Mouse (Mus musculus) limb, embryonic 12.5 days (tissue): ENCODE measurements at regions not wholly inside any gene's neighbourhood (a gene's known extent, or its start where the extent isn't known, plus 50 kb on each side); places are given as distances from the start of the nearest gene placed in this dataset.

Experiments used
- ATAC-seq: fragments of 200-750 bp; cut with Nextera tagmentation; 2 replicates; pipeline ENCODE4 v1.8.0; 2017; ENCODE audit warnings: low read depth, moderate TSS enrichment; ENCODE audit not compliant: insufficient number of reproducible peaks, insufficient read depth, low FRiP score, low TSS enrichment
- H3K27ac ChIP-seq: fragments of 300-500 bp; sonication (generic); 2 replicates; pipeline ENCODE4 v1.5.1; 2016; ENCODE audit warnings: mild to moderate bottlenecking, moderate library complexity
- H3K27me3 ChIP-seq: fragments of 300-500 bp; sonication (generic); 2 replicates; pipeline ENCODE4 v1.6.1; 2016; ENCODE audit warnings: mild to moderate bottlenecking, moderate library complexity
- H3K36me3 ChIP-seq: fragments of 300-500 bp; sonication (generic); 2 replicates; pipeline ENCODE4 v1.6.1; 2016; ENCODE audit warnings: mild to moderate bottlenecking, moderate library complexity
- H3K4me1 ChIP-seq: fragments of 300-500 bp; sonication (generic); replicated peaks from 2 replicates; pipeline ENCODE4 v1.6.1; 2016
- H3K4me2 ChIP-seq: fragments of 300-500 bp; sonication (generic); 2 replicates; pipeline ENCODE4 v1.6.1; 2016; ENCODE audit warnings: mild to moderate bottlenecking, moderate library complexity
- H3K4me3 ChIP-seq: fragments of 300-500 bp; sonication (generic); replicated peaks from 2 replicates; pipeline ENCODE4 v1.5.1; 2016; ENCODE audit warnings: mild to moderate bottlenecking
- H3K9ac ChIP-seq: fragments of 300-500 bp; sonication (generic); replicated peaks from 2 replicates; pipeline ENCODE4 v1.6.1; 2016; ENCODE audit warnings: mild to moderate bottlenecking, moderate library complexity
- H3K9me3 ChIP-seq: fragments of 300-500 bp; sonication (generic); 2 replicates; pipeline ENCODE4 v1.6.1; 2016; ENCODE audit warnings: mild to moderate bottlenecking, moderate library complexity
- WGBS: fragments of 180-500 bp; shearing (Covaris S2); methylation state at CpG from one replicate; pipeline ENCODE4 v1.1.7; 2016; 5-methylcytosine and 5-hydroxymethylcytosine counted together

- no peak overlapping the region for H3K9ac ChIP-seq
- 72% methylated on average over 3 of the region's 3 CpGs for WGBS
These were observed 91.4 kb downstream of the Rgs2 start for GRCm38 (mm10) chr1:143912586-143912985.

GRCm38 (mm10) chr1:143911230-143911629, 92.7 kb downstream of the Rgs2 start:
- Histone ChIP-seq H3K4me1 (no peaks in the 10 kb centered on the region), H3K27ac (no peak overlapping the region), H3K9me3 (no peaks in the 10 kb centered on the region), H3K4me3 (no peak overlapping the region), H3K27me3 (no peaks in the 10 kb centered on the region), H3K9ac (no peak overlapping the region), H3K4me2 (no peak overlapping the region), H3K36me3 (no peaks in the 10 kb centered on the region)
- ATAC-seq = no peak
- WGBS = 78% methylated on average over 3 of the region's 3 CpGs

More at GRCm38 (mm10) chr1:143912586-143912985, 91.4 kb downstream of the Rgs2 start:
- Histone ChIP-seq H3K4me2 (no peak overlapping the region), H3K4me1 (no peaks in the 10 kb centered on the region), H3K4me3 (no peak overlapping the region), H3K27me3 (no peaks in the 10 kb centered on the region), H3K36me3 (no peaks in the 10 kb centered on the region), H3K27ac (no peak overlapping the region), H3K9me3 (no peaks in the 10 kb centered on the region)
- no peak for ATAC-seq

- no peak for ATAC-seq
- H3K27me3 ChIP-seq = no peaks in the 10 kb centered on the region
These were observed 93.4 kb downstream of the Rgs2 start for GRCm38 (mm10) chr1:143910530-143910929.

GRCm38 (mm10) chr1:143907312-143907711, 96.6 kb downstream of the Rgs2 start:
- 73% methylated on average over 6 of the region's 6 CpGs for WGBS
- Histone ChIP-seq H3K27me3 (no peaks in the 10 kb centered on the region), H3K36me3 (no peaks in the 10 kb centered on the region), H3K4me1 (no peaks in the 10 kb centered on the region), H3K4me3 (no peak overlapping the region), H3K27ac (no peak overlapping the region), H3K4me2 (no peak overlapping the region), H3K9ac (no peak overlapping the region), H3K9me3 (no peaks in the 10 kb centered on the region)
- ATAC-seq = no peak

More at GRCm38 (mm10) chr1:143910530-143910929, 93.4 kb downstream of the Rgs2 start:
- Histone ChIP-seq H3K9ac (no peak overlapping the region), H3K4me2 (no peak overlapping the region), H3K27ac (no peak overlapping the region), H3K4me1 (no peaks in the 10 kb centered on the region), H3K4me3 (no peak overlapping the region), H3K9me3 (no peaks in the 10 kb centered on the region), H3K36me3 (no peaks in the 10 kb centered on the region)

GRCm38 (mm10) chr1:143906881-143907280, 97.1 kb downstream of the Rgs2 start:
- Histone ChIP-seq H3K27ac (no peak overlapping the region), H3K27me3 (no peaks in the 10 kb centered on the region), H3K4me2 (no peak overlapping the region), H3K9ac (no peak overlapping the region), H3K9me3 (no peaks in the 10 kb centered on the region), H3K4me3 (no peak overlapping the region), H3K36me3 (no peaks in the 10 kb centered on the region), H3K4me1 (no peaks in the 10 kb centered on the region)
- no peak for ATAC-seq

- H3K4me1 ChIP-seq = no peaks in the 10 kb centered on the region
- WGBS = 91% methylated on average over 3 of the region's 3 CpGs
- H3K4me2 ChIP-seq = no peak overlapping the region
- H3K36me3 ChIP-seq = no peaks in the 10 kb centered on the region
- no peaks in the 10 kb centered on the region for H3K27me3 ChIP-seq
- H3K4me3 ChIP-seq = no peak overlapping the region
- H3K9ac ChIP-seq = no peak overlapping the region
- no peaks in the 10 kb centered on the region for H3K9me3 ChIP-seq
- ATAC-seq = no peak
- no peak overlapping the region for H3K27ac ChIP-seq
These were observed 100.0 kb downstream of the Rgs2 start for GRCm38 (mm10) chr1:143903985-143904384.

- H3K4me1 ChIP-seq = no peaks in the 10 kb centered on the region
- H3K9me3 ChIP-seq = no peaks in the 10 kb centered on the region
- H3K4me2 ChIP-seq = no peak overlapping the region
- ATAC-seq = no peak
- H3K36me3 ChIP-seq = no peaks in the 10 kb centered on the region
- no peak overlapping the region for H3K4me3 ChIP-seq
- 86% methylated on average over 5 of the region's 5 CpGs for WGBS
- no peak overlapping the region for H3K27ac ChIP-seq
- no peak overlapping the region for H3K9ac ChIP-seq
- H3K27me3 ChIP-seq = no peaks in the 10 kb centered on the region
These were observed 100.7 kb downstream of the Rgs2 start for GRCm38 (mm10) chr1:143903234-143903633.

GRCm38 (mm10) chr1:143901127-143901920, 102.6 kb downstream of the Rgs2 start:
- no peaks in the 10 kb centered on the region for H3K9me3 ChIP-seq
- H3K4me2 ChIP-seq = no peak overlapping the region
- H3K4me1 ChIP-seq = no peaks in the 10 kb centered on the region
- no peaks in the 10 kb centered on the region for H3K27me3 ChIP-seq
- no peak overlapping the region for H3K27ac ChIP-seq
- 91% methylated on average over 6 of the region's 6 CpGs for WGBS
- ATAC-seq = no peak
- no peak overlapping the region for H3K9ac ChIP-seq
- H3K4me3 ChIP-seq = no peak overlapping the region
- no peaks in the 10 kb centered on the region for H3K36me3 ChIP-seq

GRCm38 (mm10) chr1:143888510-143888909, 111.4 kb downstream of the Uchl5 start:
- Histone ChIP-seq H3K9ac (no peak overlapping the region), H3K4me2 (no peak overlapping the region), H3K27ac (no peak overlapping the region), H3K9me3 (no peaks in the 10 kb centered on the region), H3K4me3 (no peak overlapping the region), H3K36me3 (no peaks in the 10 kb centered on the region), H3K4me1 (no peaks in the 10 kb centered on the region), H3K27me3 (no peaks in the 10 kb centered on the region)
- ATAC-seq = no peak
- WGBS = 89% methylated on average over 2 of the region's 2 CpGs

GRCm38 (mm10) chr1:143888065-143888464, 111.0 kb downstream of the Uchl5 start:
- H3K27ac ChIP-seq = no peak overlapping the region
- H3K4me3 ChIP-seq = no peak overlapping the region

GRCm38 (mm10) chr1:143886014-143886413, 108.9 kb downstream of the Uchl5 start:
- H3K4me1 ChIP-seq = no peaks in the 10 kb centered on the region
- no peak overlapping the region for H3K4me2 ChIP-seq
- H3K9me3 ChIP-seq = no peaks in the 10 kb centered on the region
- H3K36me3 ChIP-seq = no peaks in the 10 kb centered on the region
- no peak overlapping the region for H3K27ac ChIP-seq
- ATAC-seq = no peak
- no peak overlapping the region for H3K4me3 ChIP-seq
- no peak overlapping the region for H3K9ac ChIP-seq
- 85% methylated on average over 1 of the region's 1 CpGs for WGBS
- no peaks in the 10 kb centered on the region for H3K27me3 ChIP-seq

More at GRCm38 (mm10) chr1:143888065-143888464, 111.0 kb downstream of the Uchl5 start:
- H3K9me3 ChIP-seq = no peaks in the 10 kb centered on the region
- H3K4me1 ChIP-seq = no peaks in the 10 kb centered on the region
- H3K9ac ChIP-seq = no peak overlapping the region
- no peak overlapping the region for H3K4me2 ChIP-seq
- H3K36me3 ChIP-seq = no peaks in the 10 kb centered on the region
- H3K27me3 ChIP-seq = no peaks in the 10 kb centered on the region
- ATAC-seq = no peak
- 82% methylated on average over 5 of the region's 5 CpGs for WGBS

- no peaks in the 10 kb centered on the region for H3K9me3 ChIP-seq
- 75% methylated on average over 6 of the region's 6 CpGs for WGBS
- no peaks in the 10 kb centered on the region for H3K4me1 ChIP-seq
- no peaks in the 10 kb centered on the region for H3K27me3 ChIP-seq
- H3K27ac ChIP-seq = no peak overlapping the region
- H3K36me3 ChIP-seq = no peaks in the 10 kb centered on the region
- H3K4me3 ChIP-seq = no peak overlapping the region
- no peak overlapping the region for H3K4me2 ChIP-seq
- no peak overlapping the region for H3K9ac ChIP-seq
- ATAC-seq = 0 out of 2 replicates have a peak, but pooled peaks have one; percentile 31
These were observed 104.1 kb downstream of the Uchl5 start for GRCm38 (mm10) chr1:143881192-143881591.
